Mouse (Mus musculus) layer of hippocampus, postnatal 36 days (tissue): ENCODE measurements at regions not wholly inside any gene's neighbourhood (a gene's known extent, or its start where the extent isn't known, plus 50 kb on each side); places are given as distances from the start of the nearest gene placed in this dataset.
"Not testable (repeated sequence)": the region's sequence is repeated elsewhere in the genome, so short reads cannot be mapped to it uniquely, and the experiment has no call there.

Experiments used
- DNase-seq, 2 experiments: peaks; one replicate each; pipeline ENCODE4 v3.0.0; 2022

- DNase-seq: no peak
Observed at GRCm38 (mm10) chr17:7537210-7537609, 151.9 kb upstream of the Unc93a2 start.

DNA sequence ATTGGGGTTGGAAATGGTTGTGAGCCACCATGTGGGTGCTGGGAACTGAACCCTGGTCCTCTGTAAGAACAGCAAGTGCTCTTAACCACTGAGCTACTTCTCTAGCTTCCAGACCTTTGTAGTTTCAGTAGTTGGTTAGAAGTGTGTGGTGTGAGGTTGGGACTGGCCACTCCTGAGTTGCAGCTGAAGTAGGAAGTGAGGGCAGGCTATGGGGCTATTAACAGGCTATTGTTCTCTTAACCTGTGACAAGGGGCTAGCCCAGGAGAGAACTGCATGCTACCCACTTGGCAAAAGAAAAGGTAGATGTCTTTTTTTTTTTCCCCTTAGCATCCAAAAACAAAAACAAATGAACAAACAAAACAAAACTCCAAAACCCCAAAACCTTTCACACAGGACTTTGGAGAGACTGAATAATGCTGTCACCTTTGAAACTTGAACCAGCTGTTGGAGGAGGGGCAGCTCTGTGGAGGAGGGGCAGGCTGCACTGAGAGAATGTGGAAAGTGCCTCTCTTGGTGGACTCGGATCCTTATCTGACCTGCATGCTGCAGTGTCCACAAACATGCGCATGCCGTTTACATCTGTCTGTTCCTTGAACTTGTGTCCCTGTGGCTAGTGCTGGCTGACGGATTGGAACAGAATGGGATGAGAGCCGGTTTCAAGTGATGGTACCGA is 149.3 kb upstream of the Unc93a2 start:
- DNase-seq: no peak

DNA sequence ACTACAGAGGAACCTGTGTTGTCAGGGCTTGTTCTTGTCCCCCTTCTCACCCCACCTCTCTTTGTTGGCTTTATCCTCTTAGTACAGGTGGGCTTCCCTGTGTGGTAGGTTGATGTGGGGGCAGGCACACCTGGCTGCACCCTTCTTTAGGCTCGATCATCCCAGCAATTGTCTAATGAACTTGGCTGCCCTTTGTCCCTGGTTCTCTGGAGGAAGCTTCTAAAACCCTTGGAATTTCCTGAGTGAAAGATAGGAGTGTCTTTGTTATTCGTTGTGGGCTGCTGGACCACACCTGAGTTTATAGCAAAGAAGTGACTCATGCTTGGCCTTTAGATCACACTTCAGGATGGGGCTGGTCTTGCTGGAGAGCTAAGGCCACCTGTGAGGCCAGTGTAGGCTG is 148.3 kb upstream of the Unc93a2 start:
- DNase-seq: no peak

GRCm38 (mm10) chr17:7532618-7533017 is 147.4 kb upstream of the Unc93a2 start:
- DNase-seq: no peak

DNA sequence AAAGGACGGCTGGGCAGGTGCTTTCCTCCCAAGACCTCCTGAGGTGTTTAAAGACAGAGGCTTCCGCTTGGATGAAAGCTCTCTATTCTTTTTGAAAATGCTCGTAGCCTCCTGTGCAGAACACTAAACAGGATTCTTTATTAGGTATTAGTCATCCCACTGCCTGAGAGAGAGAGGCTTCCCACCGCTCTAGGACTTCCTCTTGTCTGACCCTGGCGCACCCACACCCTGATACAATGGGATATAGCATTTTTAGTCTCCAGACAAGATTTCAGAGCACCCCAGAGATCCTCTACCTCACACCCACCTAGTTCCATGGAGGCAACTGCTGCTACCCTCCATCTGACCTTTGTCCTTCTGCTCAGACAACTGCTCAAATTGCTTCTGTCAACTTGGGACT is 144.0 kb upstream of the Unc93a2 start:
- DNase-seq: no peak

- no peak for DNase-seq
Observed at GRCm38 (mm10) chr17:7527681-7528080, 142.4 kb upstream of the Unc93a2 start.

GRCm38 (mm10) chr17:7524497-7524896 is 139.2 kb upstream of the Unc93a2 start:
- DNase-seq: not testable (repeated sequence)

GRCm38 (mm10) chr17:7521127-7521526 is 135.9 kb upstream of the Unc93a2 start:
- DNase-seq: no peak
